Mouse (Mus musculus) heart, postnatal 25 days (tissue): Measurements from ENCODE around the gene Med12l. TPM values are rescaled to one million over a fixed set of nuclear protein-coding genes. Genes with fewer than 3 reads are reported as not detected.

ENCODE experiments used
- DNase-seq: peaks from one replicate; pipeline ENCODE4 v3.0.0; 2022; ENCODE audit warnings: low spot score
- intact Hi-C: fragments of 180-260 bp; cut with DNase I; formaldehyde crosslinking; loops from one replicate; pipeline ENCODE4 v1.15.1; 2025
- total RNA-seq, 2 experiments: library from RNA; stranded (reverse); gene quantifications; 2 replicates each; pipeline ENCODE4 v1.2.3; 2021

The Med12l gene
- total RNA-seq, 2 experiments from 2014 or later, result 8.1 to 9.0 TPM

GRCm38 (mm10) chr3:59211784-59212183 lies 206.2 kb downstream of the Med12l start:
- intact Hi-C loops, result no loop called here

GRCm38 (mm10) chr3:59212404-59212803 lies 206.8 kb downstream of the Med12l start:
- intact Hi-C loops, result no loop called here
- no peak for DNase-seq

More at GRCm38 (mm10) chr3:59211784-59212183, 206.2 kb downstream of the Med12l start:
- DNase-seq, result no peak

DNA sequence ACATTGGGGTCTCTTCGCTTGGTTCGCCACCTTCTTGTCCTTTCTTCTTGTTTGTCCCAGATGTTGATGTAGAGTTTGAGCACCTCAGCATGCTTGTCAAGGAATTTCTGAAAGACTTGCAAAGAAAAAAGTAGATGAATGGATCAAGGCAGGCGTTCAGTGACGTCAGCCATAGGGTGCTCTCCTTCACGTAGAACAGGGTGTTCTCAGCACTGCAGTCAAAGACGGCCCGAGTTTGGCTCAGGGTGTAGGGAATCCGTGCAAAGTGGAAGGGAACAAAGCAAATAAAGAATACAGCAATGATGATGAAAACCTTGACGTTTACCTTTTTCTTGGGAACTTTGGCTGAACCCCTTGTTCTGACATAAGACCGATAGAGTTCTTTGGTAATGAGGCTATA lies 211.6 kb downstream of the Med12l start:
- no peak for DNase-seq
- intact Hi-C loops, result no loop called here

GRCm38 (mm10) chr3:59219326-59219725 lies 213.7 kb downstream of the Med12l start:
- DNase-seq, result no peak
- intact Hi-C loops, result no loop called here

DNA sequence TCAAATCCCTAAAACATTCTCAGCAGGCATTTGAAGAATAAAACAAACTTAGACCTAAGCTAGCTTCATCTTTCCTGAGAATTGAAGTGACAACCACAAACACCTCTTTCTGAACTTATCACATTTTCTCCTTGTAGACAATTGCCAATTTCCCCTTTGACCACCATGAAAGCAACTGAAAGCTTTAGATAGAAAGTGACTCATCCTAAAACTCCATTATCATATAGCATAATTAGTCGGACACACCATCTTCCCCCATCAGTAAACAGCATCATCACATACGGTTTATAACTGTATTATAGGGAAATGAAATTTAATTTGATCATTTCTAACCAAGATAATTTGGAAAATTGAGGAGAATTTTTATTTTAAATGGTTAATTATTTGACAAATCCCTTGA lies 216.7 kb downstream of the Med12l start:
- DNase-seq, result no peak
- intact Hi-C loops, result no loop called here

- intact Hi-C loops, result no loop called here
- DNase-seq, result no peak
Measured at GRCm38 (mm10) chr3:59225411-59225810, 219.8 kb downstream of the Med12l start.

DNA sequence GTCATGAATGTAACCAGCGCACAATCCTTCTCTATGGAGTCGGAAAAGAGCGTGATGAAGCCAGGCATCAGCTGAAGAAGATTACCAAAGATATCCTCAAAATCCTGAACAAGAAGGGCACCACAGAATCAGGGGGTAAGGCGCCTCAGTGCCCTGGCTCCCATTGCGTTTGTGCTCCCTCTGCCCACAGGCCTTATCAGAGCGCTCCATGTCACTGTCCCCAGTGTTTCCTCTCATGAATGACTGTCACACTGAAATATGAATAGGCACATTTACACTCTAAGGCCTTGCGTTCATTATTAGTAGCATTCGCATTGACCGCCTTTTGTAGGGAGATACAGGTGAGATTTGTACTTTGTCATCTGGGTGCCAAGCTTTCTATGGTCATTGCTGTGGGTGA lies 222.1 kb downstream of the Med12l start:
- DNase-seq, result no peak
- intact Hi-C loops, result no loop called here

DNA sequence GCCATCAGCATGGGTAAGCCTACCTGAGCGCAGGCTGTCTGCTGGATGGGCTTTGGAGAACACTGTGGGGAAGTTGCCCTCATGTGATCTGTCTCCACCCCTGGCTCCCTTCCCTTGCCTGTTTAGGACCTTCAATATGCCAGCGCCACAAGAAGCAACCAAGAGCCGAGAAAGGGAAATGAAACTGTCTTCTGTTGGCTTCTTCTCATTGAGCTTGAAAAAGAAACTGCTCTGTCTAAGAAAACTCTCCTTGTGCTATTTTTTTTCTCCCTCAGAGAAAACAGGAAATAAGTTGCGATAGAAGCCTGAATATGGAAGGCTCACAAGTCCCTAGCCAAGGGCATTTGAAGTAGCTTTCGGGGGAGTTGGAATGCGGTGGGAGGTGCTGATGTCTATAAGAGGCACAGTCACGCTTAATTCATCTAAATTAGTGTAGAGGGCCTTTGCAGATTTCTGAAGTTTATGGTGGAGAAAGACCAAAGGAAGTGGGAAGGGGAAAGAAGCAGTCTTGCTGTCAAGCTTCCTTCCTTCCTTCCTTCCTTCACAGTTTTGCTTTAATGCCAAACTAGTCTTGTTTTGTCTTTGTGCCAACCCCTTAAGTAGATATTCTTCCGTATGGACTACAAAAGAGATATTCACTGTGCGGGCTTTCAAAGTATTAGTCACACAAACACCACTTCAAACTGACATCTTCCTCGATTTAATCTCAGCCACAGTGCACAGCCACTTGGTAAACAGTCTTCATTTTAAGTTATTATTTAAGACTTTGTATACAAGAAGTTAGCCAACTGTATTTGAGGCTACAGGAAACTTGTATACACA lies 223.3 kb downstream of the Med12l start:
- DNase-seq, result no peak
- intact Hi-C loops, result no loop called here

GRCm38 (mm10) chr3:59230912-59231311 lies 225.3 kb downstream of the Med12l start:
- DNase-seq, result no peak
- intact Hi-C loops, result no loop called here

DNA sequence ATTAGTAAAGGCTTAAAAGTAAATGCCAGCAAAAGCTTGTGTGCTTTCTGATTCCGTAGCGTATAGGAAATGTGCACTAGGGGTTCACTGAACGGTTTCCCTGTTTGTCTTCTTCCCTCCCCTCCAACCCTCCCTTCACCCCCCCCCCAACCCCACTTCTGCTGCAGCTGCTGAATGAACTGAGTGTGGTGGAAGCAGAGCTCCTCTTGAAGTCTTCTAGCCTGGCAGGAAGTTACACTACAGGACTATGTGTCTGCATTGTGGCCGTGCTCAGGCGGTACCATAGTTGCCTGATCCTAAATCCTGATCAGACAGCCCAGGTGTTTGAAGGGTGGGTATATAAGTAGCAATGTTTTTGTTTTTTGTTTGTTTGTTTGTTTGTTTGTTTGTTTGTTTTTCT lies 229.3 kb downstream of the Med12l start:
- intact Hi-C loops, result no loop called here

GRCm38 (mm10) chr3:59243384-59243783 lies 237.8 kb downstream of the Med12l start:
- DNase-seq, result no peak
- intact Hi-C loops, result no loop called here

More for the DNA sequence above, 229.3 kb downstream of the Med12l start:
- no peak for DNase-seq

GRCm38 (mm10) chr3:59248031-59248430 lies 242.4 kb downstream of the Med12l start:
- intact Hi-C loops, result no loop called here
- DNase-seq, result no peak

- DNase-seq, result no peak
- intact Hi-C loops, result no loop called here
Measured at GRCm38 (mm10) chr3:59250454-59250853, 244.8 kb downstream of the Med12l start.

DNA sequence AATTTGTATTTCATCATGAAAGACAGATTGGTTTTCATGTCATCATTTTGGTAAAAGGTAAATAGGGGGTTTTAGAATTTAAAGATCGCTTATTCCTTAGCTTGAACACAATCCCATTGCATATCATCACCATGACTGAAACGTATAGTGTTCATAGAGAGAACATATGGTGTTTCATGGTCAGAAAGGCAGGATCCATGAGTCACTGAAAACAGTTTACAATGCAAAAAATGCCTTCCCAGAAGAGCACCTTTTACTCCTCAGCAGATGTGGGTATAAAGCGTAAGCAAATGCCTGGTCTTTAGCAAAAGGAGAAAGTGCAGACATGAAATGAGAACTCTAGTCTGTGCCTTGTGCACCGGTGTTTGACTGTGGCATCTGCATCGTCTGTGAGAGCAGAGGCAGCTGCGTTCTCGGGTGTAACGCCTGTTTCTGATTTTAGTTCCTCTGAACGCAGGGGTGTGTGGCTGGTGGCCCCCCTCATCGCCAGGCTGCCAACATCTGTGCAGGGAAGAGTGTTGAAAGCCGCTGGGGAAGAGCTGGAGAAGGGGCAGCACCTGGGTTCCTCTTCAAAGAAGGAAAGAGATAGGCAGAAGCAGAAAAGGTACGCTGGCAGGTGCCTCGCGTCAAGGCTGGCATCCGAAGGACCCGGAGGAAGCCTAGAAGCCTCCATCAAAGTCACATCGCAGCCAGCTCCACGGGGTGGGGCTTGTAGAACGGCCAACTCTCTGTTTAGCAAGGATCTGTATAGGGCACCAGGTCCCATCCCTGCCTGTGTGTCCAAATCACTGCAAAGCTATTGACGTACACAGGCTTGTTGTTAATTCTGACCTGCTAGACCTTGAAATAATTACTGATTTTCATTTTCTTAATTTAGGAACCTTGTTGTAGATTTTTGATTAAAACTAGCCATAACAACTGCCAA lies 252.4 kb downstream of the Med12l start:
- intact Hi-C loops, result no loop called here
- no peak for DNase-seq

- DNase-seq, result no peak
- intact Hi-C loops, result no loop called here
Measured at GRCm38 (mm10) chr3:59260745-59261144, 255.1 kb downstream of the Med12l start.

DNA sequence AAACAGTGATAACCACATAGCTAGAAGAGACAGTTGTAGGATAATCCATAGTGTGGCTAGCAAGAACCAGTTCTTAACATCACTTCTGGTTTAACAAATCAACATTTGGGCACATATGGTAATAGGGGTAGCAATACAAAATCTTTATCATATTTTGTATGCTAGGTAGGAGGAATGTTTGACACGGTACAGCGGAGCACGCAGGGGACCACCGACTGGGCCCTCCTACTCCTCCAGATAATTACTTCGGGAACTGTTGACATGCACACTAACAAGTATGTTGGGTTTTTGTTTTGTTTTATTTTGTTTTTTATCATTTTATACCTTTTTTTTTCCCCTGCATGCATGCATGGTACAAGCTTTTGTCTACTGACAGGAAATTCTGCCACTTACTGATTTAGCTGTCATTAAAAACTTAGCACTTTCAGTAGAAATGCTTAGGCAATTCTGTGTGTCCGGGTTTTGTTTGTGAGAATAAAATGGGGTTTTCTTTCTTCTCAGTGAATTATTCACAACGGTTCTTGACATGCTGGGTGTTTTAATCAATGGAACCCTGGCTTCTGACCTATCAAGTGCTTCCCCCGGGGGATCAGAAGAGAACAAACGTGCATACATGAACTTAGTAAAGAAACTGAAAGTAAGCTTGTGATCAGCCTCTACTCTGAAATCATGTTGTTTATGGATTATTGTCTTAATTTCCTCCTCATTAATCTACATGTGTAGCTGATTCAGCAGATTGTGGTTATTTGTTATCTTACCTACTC lies 256.3 kb downstream of the Med12l start:
- DNase-seq, result no peak
- intact Hi-C loops, result no loop called here

GRCm38 (mm10) chr3:59262704-59263103 lies 257.1 kb downstream of the Med12l start, which contains the start of gene P2ry12:
TSS of gene P2ry12 (minus strand) at chr3:59262871.
- intact Hi-C loops, result no loop called here
- no peak for DNase-seq

DNA sequence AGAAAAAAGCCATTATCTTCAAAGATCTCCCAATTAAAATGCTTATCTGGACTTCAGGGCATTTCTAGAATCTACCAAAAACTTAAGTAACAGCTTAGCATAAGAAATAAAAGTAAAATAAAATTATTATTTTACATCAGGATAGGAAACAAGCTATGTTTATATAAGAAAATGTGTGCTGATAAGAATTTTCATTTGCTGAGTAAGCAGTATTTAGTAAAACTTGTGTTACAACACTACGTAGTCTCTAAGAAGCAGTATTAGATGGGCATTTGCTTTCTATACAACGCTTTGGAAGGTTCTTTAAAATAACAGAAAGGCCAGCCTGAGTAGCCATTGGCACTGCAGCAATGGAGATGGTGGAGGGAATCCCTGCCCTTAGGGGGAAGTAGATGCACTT lies 257.8 kb downstream of the Med12l start:
- intact Hi-C loops, result no loop called here
- no peak for DNase-seq

DNA sequence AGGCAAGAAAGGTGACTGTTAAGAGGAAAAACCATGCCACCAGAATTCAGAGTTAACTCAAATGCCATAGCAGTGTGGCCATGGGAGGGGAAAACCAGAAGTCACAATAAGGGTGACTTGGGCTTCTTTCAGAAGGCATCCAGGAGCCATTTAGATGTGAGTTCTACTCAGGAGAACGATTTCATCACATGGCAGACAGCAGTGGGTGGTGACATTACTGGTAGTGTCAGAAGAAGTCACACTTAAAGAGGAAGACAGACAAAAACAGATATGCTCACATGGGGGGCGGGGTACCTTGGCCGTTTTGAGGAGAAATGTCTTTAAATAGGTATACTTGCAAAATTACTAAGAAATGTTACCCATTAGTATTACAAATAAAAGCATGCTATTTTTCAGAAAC lies 258.4 kb downstream of the Med12l start:
- DNase-seq, result no peak
- intact Hi-C loops, result no loop called here

DNA sequence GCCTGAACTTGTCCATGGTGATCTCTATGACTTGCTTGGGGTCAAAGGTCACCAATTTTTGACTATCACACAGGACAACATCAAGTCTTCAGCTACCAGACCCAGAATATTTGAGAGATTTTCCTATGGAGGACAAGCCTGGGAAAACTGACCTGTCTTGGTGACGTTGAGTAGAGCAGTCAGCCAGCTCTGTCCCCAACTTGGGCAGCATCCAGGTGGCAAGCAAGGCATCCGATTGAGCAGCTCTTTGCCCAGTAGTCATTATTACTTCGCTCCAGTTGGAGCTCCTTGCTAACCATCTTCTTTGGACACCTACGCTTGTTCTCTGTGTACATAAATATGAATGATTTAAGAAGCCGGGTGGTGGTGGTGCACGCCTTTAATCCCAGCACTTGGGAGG lies 265.2 kb downstream of the Med12l start:
- DNase-seq, result no peak
- intact Hi-C loops, result no loop called here
